Mouse (Mus musculus) heart, postnatal 25 days (tissue): ENCODE results near the gene Tspan9. TPM values are rescaled to one million over a fixed set of nuclear protein-coding genes. Genes with fewer than 3 reads are reported as not detected.

Experiments
- DNase-seq: peaks from one replicate; pipeline ENCODE4 v3.0.0; 2022; ENCODE audit warnings: low spot score
- intact Hi-C: fragments of 180-260 bp; cut with DNase I; formaldehyde crosslinking; loops from one replicate; pipeline ENCODE4 v1.15.1; 2025
- total RNA-seq, 2 experiments: library from RNA; stranded (reverse); gene quantifications; 2 replicates each; pipeline ENCODE4 v1.2.3; 2021

The Tspan9 gene
- total RNA-seq, 2 experiments from 2014 or later, result 129 to 132 TPM

- intact Hi-C loops, result loop anchor here (5.0 kb wide), 1 partner anchor 37 kb away; no protein-coding TSS in a partner anchor
- DNase-seq, result no peak
Measured at GRCm38 (mm10) chr6:128029517-128030348, 113.7 kb downstream of the Tspan9 start.

GRCm38 (mm10) chr6:128028116-128028940 is 115.1 kb downstream of the Tspan9 start:
- intact Hi-C loops, result no loop called here
- no peak for DNase-seq

- intact Hi-C loops, result no loop called here
- no peak for DNase-seq
Measured at GRCm38 (mm10) chr6:128025997-128026396, 117.4 kb downstream of the Tspan9 start.

GRCm38 (mm10) chr6:128025581-128025980 is 117.8 kb downstream of the Tspan9 start:
- no peak for DNase-seq
- intact Hi-C loops, result no loop called here

- intact Hi-C loops, result no loop called here
- DNase-seq, result no peak
Measured at GRCm38 (mm10) chr6:128022207-128022606, 121.2 kb downstream of the Tspan9 start.

- intact Hi-C loops, result no loop called here
- DNase-seq, result no peak
Measured at GRCm38 (mm10) chr6:128021931-128022202, 121.5 kb downstream of the Tspan9 start.

- DNase-seq, result no peak
- intact Hi-C loops, result no loop called here
Measured at GRCm38 (mm10) chr6:128021106-128021930, 122.1 kb downstream of the Tspan9 start.

DNA sequence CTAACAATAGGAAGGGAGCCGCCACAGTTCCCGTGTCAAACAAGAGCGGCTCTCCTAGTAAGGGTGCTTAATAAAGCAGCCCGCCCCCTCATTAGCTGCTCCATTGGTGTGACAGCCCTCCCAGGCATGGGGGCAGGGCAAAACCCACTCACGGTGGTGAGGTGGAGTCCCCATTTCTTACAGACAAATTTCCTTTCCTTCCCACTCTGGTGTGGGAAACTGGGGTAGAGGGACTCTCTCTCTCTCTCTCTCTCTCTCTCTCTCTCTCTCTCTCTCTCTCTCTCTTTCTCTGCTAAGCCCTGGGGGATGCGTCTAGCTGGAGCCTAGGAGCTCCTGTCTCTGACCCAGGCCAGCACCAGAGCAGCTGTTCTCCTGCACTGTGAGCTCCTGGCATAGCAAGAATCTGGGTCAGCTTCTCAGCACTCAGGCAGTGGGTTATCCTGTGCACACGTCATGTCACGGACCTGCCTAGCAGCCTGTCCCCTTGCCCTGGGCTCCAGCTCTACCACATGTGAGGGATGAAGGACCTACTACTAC is 122.8 kb downstream of the Tspan9 start:
- intact Hi-C loops, result no loop called here
- DNase-seq, result no peak

- DNase-seq, result no peak
Measured at GRCm38 (mm10) chr6:128020053-128020452, 123.3 kb downstream of the Tspan9 start.

DNA sequence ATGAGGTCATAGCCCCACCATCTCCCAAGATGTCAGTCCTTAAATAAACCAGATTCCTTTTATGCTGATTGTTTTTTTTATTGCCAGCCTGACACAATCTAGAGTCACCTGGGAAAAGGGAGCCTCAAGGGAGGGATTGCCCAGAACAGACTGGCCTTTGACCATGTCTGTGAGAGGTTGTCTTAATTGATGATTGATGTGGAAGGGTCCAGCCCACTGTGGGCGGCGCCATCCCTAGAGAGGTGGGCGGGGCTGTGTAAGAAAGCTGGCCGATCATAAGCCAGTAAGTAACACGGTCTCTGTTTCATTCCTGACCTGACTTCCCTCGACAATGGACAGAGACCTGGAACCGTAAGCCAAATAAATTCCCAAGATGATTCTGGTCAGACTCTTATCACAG is 124.3 kb downstream of the Tspan9 start:
- no peak for DNase-seq
- intact Hi-C loops, result no loop called here

More at GRCm38 (mm10) chr6:128020053-128020452, 123.3 kb downstream of the Tspan9 start:
- intact Hi-C loops, result no loop called here

DNA sequence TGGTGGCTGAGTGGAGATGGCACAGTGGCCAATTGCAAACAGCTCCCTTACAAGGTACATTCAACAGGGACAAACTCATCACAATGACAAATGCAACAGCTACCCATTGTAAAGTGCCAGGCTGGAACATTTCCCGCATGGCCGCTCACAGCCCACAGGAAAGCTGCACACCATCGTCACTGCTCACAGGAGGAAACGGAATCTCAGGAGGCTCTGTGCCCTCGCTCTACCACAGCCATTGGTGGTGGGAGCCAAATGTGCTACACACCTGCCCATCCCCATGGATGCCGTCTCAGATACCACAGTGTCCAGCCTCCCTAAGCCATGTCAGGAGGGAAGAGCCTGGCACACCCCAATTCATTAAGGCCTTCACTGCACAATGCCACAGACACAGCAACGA is 128.1 kb downstream of the Tspan9 start:
- intact Hi-C loops, result no loop called here
- no peak for DNase-seq

GRCm38 (mm10) chr6:128011781-128012180 is 131.6 kb downstream of the Tspan9 start:
- intact Hi-C loops, result no loop called here
- DNase-seq, result no peak

GRCm38 (mm10) chr6:128011071-128011477 is 132.3 kb downstream of the Tspan9 start:
- intact Hi-C loops, result no loop called here
- no peak for DNase-seq

- intact Hi-C loops, result no loop called here
- no peak for DNase-seq
Measured at GRCm38 (mm10) chr6:128010135-128010971, 133.0 kb downstream of the Tspan9 start.

- DNase-seq, result no peak
- intact Hi-C loops, result no loop called here
Measured at GRCm38 (mm10) chr6:128007982-128008562, 135.3 kb downstream of the Tspan9 start.

DNA sequence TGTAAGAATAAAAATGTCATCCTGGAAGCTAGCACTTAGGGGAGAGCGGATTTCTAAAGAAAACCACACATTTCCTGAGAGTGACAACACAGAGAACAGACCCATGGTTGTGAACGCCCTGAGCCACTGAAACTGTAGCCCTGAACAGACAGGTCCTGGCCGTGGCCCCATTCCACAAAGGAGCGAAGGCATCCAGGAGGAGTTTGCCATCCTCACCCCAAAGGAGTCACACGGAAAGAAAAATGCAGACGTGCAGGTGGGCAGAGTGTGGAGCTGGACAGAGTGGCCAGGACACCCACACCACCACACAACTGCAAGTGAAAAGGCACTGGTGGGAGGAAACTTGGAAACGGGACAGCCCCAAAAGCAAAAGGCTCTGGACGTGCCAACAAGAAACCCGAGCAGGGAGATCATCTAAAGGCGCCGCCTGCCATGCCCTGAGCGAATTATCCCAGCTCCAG is 136.1 kb downstream of the Tspan9 start:
- intact Hi-C loops, result no loop called here
- DNase-seq, result no peak

DNA sequence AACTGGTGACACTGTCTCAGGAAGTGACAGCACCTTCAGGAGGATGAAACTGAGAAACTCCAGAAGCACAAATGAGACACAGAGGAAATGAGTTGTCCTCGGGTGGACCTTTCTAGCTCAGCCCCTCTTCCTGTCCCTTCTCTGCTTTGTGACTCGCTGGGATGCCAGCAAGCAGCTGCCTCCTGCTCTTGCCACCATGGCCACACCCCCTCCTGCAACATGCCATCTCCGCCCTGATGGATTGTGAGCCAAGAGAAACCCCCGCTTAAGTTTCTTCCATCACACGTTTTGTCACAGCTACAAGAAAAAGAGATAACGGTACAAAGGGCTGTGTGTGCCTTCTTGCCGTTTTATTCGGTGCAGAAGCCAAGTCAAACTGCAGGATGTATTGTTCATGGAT is 137.2 kb downstream of the Tspan9 start:
- intact Hi-C loops, result no loop called here
- no peak for DNase-seq

DNA sequence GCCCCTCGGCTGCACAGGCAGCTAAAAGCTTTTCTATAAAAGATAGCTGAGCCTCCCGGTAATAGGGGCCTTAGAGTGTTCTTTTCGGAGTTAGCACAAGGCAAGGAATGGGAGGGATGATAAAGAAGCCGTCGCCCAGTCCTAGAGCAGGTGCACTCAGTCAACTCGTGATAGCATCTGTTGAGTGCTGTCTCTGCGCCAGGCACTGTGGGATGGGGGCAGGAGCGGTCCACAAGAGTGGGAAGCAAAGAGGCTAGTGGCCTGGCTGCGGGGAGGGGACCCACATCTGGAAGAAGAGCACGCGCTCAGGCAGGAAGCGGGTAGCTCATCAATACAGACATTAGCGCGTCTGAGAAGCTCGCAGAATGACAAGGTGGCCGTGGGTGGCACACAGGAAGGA is 138.8 kb downstream of the Tspan9 start:
- no peak for DNase-seq
- intact Hi-C loops, result no loop called here

GRCm38 (mm10) chr6:128003542-128003941 is 139.9 kb downstream of the Tspan9 start:
- intact Hi-C loops, result no loop called here
- no peak for DNase-seq
